Mouse (Mus musculus) thymus, adult 2 months (tissue): ENCODE measurements around the gene Nr2f2. TPM values are rescaled to one million over a fixed set of nuclear protein-coding genes. Genes with fewer than 3 reads are reported as not detected.

Experiments used
- DNase-seq: peaks from one replicate; pipeline ENCODE4 v3.0.0; 2021
- H3K27ac ChIP-seq: fragments of 200-500 bp; 2 replicates; pipeline ENCODE4 v1.5.1; 2012; ENCODE audit warnings: low read length, control low read depth; ENCODE audit not compliant: control insufficient read depth, insufficient read depth
- H3K27me3 ChIP-seq: fragments of 200-500 bp; 2 replicates; pipeline ENCODE4 v1.6.1; 2012; ENCODE audit warnings: mild to moderate bottlenecking, low read length, moderate library complexity, mixed read lengths; ENCODE audit not compliant: control insufficient read depth, insufficient read depth
- H3K36me3 ChIP-seq: fragments of 200-500 bp; 2 replicates; pipeline ENCODE4 v1.6.1; 2012; ENCODE audit warnings: mild to moderate bottlenecking, low read length, moderate library complexity; ENCODE audit not compliant: control insufficient read depth, insufficient read depth
- H3K4me1 ChIP-seq: fragments of 200-500 bp; replicated peaks from 2 replicates; pipeline ENCODE4 v1.6.1; 2012; ENCODE audit warnings: low read length; ENCODE audit not compliant: control insufficient read depth, insufficient read depth
- H3K4me3 ChIP-seq: fragments of 200-500 bp; 2 replicates; pipeline ENCODE4 v1.5.1; 2012; ENCODE audit warnings: mild to moderate bottlenecking, low read length, control low read depth, moderate library complexity; ENCODE audit not compliant: control insufficient read depth, insufficient read depth
- CTCF ChIP-seq: fragments of 200-500 bp; IDR thresholded peaks from 2 replicates; pipeline ENCODE4 v1.5.1; 2012; ENCODE audit warnings: mild to moderate bottlenecking, control low read depth, low read length, moderate library complexity, borderline replicate concordance; ENCODE audit not compliant: control insufficient read depth, poor library complexity, insufficient read depth; ENCODE audit errors: extremely low read depth
- POLR2A ChIP-seq: fragments of 200-500 bp; IDR thresholded peaks from 2 replicates; pipeline ENCODE4 v1.6.1; 2012; ENCODE audit warnings: mild to moderate bottlenecking, low read length, control low read depth, moderate library complexity; ENCODE audit not compliant: control insufficient read depth, poor library complexity, insufficient read depth; ENCODE audit errors: extremely low read depth
- WGBS: fragments of 180-500 bp; shearing (Covaris S2); methylation state at CpG from one replicate; pipeline ENCODE4 v1.1.7; 2018; 5-methylcytosine and 5-hydroxymethylcytosine counted together
- polyA plus RNA-seq: library from polyadenylated mRNA; depleted of rRNA; stranded (reverse); fragments of >200 nt; gene quantifications from 2 replicates; pipeline ENCODE4 v1.2.3, GENCODE M21; 2012

Nr2f2 gene
- polyA plus RNA-seq, 1 experiment: 14.7 TPM

DNA sequence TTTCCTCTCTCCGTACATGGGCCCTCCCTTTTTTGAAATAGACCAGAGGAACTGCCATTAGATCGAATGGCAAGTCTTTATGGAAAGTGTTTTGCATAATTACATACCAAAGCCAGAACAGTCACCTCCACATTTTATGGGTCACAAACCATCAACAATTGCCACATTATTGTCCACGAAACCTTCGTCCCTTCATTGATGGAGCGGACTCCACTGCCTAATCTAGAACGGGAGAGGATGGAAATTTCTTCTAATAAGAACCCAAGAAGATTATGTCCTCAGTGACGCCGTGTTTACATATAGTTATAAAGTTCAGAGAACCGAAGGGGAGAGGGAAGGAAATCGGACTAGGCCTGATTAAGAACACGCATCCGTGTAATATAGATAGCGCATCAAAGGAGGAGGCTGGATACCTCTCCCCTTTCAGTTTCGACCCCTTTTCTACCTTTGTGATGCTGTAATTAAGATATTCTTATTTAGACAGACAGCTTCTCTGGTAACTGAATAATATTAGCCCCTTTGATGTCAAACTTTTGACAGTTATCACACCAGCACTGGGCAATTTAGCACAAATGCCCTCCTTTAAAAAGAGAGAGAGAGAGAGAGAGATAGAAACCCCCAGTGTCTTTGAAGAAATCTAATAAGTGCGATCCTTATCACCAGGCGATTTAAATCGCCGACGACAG, 36.9 kb downstream of the Nr2f2 start:
- Histone ChIP-seq H3K4me3 (no peak overlapping the region), H3K36me3 (no peaks in the 10 kb centered on the region), H3K27me3 (peaks cover 5% of the 10 kb centered on the region; the same call in 1 of the 2 replicates), H3K27ac (no peak overlapping the region), H3K4me1 (no peaks in the 10 kb centered on the region)
- WGBS: 15% methylated on average over 19 of the region's 19 CpGs
- no peak for DNase-seq
- TF ChIP-seq CTCF: no peak
- no peak for TF ChIP-seq POLR2A

DNA sequence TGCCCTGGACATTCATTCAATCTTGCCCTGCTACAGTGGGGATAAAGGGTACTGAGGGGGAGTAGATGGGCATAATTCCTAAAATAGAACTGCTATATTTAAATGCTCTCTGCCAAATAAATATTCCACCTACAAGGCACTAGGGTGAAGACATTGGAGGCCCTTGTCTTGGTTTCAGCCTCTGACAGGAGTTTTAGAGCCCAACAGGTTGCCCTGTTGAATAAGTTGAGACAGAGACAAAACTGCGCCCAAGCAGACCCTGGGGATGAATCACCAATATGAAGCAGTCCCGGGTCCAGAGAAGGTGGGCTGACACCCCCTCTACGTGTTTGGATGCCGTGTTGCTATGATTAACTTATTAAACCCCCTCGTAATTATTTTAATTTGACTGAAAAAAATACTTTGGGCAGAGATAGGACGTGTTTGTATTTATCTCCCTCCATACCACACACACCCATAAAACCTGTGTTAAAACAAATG, 37.5 kb downstream of the Nr2f2 start:
- Histone ChIP-seq H3K4me3 (no peak overlapping the region), H3K27ac (no peak overlapping the region), H3K4me1 (no peaks in the 10 kb centered on the region), H3K27me3 (peaks cover 5% of the 10 kb centered on the region; the same call in 1 of the 2 replicates), H3K36me3 (no peaks in the 10 kb centered on the region)
- DNase-seq: no peak
- WGBS: 10% methylated on average over 6 of the region's 6 CpGs
- TF ChIP-seq POLR2A (no peak), CTCF (no peak)

DNA sequence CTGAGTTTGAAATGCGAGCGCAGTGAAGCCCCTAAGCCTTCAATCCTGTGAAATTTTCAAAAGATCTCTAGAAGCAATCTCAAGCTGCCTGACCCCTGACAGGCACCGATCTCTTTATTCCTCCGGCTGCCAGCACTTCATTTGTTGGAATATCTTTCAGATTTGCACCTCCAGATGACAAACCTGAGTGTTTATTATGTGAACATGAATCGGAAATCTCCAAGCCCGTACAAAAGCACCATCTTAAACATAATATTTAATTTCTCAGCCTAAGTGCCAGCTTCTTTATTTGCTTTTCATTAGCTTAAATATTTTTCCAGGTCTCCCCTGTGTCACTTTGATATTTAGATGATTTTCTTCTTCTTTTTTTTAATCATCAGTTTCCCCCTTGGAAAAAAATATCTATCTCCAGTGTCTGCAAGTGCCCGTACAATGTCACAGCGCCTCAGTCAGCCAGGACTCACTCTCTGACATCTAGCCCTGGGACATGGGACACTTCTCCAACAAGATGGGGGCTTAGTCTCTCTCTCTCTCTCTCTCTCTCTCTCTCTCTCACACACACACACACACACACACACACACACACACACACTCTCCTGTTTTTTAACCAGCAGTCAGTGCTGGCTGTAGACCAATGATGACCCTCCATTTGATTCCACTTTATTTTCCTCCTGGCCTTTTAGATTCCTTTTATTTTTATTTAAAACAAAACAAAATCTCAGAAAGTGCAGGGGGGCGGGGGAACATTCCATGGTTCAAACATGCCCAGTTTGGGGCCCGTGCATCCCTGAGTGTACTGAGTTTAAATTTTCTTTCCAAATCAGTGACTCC, 38.1 kb downstream of the Nr2f2 start:
- Histone ChIP-seq H3K4me1 (no peaks in the 10 kb centered on the region), H3K36me3 (no peaks in the 10 kb centered on the region), H3K27me3 (peaks cover 5% of the 10 kb centered on the region; the same call in 1 of the 2 replicates), H3K4me3 (no peak overlapping the region), H3K27ac (no peak overlapping the region)
- no peak for DNase-seq
- TF ChIP-seq POLR2A: no peak
- no peak for TF ChIP-seq CTCF
- WGBS: 10% methylated on average over 10 of the region's 10 CpGs

DNA sequence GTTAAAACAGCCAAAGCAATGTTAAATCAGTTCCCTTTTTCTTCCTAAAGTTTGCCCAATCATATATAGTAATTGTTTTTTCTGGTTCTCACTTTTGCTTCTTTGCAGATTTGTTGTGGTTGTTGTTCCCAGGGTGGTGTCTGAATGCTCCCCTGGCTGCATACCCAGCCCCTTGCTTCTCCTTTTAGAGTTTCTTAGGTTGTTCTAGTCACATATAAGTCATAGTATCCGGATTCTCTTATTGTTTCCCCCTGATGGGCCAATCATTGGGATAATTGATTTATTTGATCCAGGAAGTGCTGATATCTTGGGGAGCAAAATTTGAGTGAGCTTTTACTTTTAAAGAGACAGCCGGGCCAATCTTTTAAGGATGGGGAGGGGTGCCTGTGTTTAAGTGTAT, 39.3 kb downstream of the Nr2f2 start:
- 6% methylated on average over 2 of the region's 2 CpGs for WGBS
- H3K27me3 ChIP-seq: peaks cover 3% of the 10 kb centered on the region; the same call in 1 of the 2 replicates
- H3K27ac ChIP-seq: no peak overlapping the region

DNA sequence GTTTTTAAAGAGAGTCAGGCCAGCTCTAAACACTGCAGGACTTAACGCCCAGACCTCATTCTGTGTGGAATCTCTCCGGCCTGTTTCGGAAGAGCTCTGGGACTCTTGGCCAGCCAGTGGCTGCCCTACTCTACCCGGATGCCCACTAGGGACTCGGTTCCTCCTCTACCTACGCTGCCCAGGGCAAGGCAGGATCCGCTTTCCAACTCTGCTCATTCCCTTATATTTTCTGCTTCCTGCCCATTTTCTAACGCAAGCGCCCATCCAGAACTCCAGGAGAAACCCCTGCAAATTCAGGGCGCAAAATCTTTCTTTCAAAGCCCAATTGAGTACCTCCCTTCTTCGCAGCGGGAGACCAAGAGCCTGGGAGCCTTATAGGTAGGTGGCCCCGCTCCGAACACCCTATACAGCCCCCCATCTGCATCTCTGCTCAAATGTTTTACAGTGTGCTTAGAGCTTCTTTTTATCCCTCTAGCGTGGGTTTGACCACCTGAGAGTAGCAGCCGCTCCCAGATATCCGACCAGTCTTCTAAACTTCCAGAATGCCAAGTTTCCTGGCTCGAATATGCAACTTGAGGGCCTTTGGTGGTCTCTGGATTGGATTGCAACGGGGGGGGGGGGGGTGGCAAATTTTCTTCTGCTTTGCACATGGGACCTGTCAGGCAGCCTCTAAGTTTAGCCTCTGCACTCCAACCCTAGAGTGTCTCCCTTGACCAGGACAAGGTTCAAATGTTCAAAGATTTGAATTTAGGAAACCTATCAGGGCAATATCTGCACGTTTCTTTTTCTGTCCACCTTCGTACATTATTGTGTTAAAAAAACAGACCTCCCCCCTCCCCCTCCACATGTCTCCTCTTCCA, 40.1 kb downstream of the Nr2f2 start:
- H3K36me3 ChIP-seq: no peaks in the 10 kb centered on the region
- H3K27me3 ChIP-seq: peaks cover 3% of the 10 kb centered on the region; the same call in 1 of the 2 replicates
- H3K4me1 ChIP-seq: no peaks in the 10 kb centered on the region
- WGBS: 9% methylated on average over 21 of the region's 21 CpGs
- H3K27ac ChIP-seq: no peak overlapping the region
- TF ChIP-seq POLR2A: no peak
- TF ChIP-seq CTCF: no peak
- no peak for DNase-seq
- H3K4me3 ChIP-seq: no peak overlapping the region

More for the DNA sequence above, 39.3 kb downstream of the Nr2f2 start:
- H3K4me1 ChIP-seq: no peaks in the 10 kb centered on the region
- TF ChIP-seq CTCF (no peak), POLR2A (no peak)
- H3K36me3 ChIP-seq: no peaks in the 10 kb centered on the region
- DNase-seq: no peak
- H3K4me3 ChIP-seq: no peak overlapping the region

DNA sequence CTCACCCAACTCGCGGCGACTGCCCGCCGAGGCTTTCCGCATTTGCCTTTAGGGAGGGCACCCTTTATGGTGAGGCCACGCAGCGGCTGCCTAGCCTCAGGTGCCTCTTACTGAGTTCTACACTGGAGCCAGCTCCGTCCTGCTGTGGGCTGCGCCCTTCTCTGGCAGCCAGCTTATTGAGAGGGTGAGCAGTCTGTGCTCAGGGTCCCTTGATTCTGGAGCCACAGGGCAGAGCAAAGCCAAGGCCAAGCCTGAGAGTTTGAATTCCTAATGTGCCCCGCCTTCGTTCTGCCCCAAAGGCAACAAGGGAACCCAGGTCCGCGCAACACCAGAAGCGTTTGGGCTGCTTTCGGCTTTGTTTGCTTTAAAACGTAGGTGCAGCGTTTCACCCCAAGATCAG, 41.2 kb downstream of the Nr2f2 start:
- WGBS: 5% methylated on average over 18 of the region's 18 CpGs
- Histone ChIP-seq H3K27ac (no peak overlapping the region), H3K4me1 (no peaks in the 10 kb centered on the region), H3K36me3 (no peaks in the 10 kb centered on the region), H3K4me3 (no peak overlapping the region), H3K27me3 (no peaks in the 10 kb centered on the region; the same call in 1 of the 2 replicates)
- DNase-seq: no peak
- no peak for TF ChIP-seq CTCF
- no peak for TF ChIP-seq POLR2A
